Mouse (Mus musculus) left cerebral cortex, postnatal 10 days (tissue): ENCODE results near the gene Akr1c12. TPM values are rescaled to one million over a fixed set of nuclear protein-coding genes. Genes with fewer than 3 reads are reported as not detected.

Source experiments
- DNase-seq, 2 experiments: peaks; one replicate each; pipeline ENCODE4 v3.0.0; 2021 to 2022; ENCODE audit warnings: low spot score in 2 of 2, mixed read lengths in 1 of 2; ENCODE audit errors: extremely low spot score in 1 of 2
- intact Hi-C: fragments of 180-260 bp; cut with DNase I; formaldehyde crosslinking; loops from one replicate; pipeline ENCODE4 v1.15.1; 2025
- total RNA-seq, 2 experiments: library from RNA; stranded (reverse); gene quantifications; 2 replicates each; pipeline ENCODE4 v1.2.3; 2021

Akr1c12 gene
- total RNA-seq, 2 experiments from 2014 or later: not detected

DNA sequence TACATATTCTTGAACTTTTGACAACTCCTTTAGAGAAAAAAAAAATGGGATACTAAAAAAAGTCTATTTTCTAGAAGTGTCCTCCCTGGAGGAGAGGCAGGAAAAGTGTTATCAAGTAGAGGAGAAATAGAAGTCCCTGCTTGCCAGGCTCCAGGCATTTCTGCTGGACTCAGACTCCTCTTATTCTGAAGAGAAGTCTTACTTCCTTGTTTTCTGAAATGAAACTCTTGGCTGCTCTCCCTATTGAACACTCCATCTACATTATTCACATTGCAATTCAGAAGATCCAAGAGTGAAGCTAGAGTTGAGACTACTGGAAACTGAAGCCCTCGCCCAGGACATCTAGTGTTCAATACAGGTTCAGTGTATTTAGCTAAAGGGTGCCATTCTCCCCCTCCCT lies 50.8 kb downstream of the Akr1c12 start, which contains the start of gene Akr1c19:
TSS of gene Akr1c19 (plus strand) at position 260 of the 400 bp plus-strand sequence.
- no peak for DNase-seq
- intact Hi-C loops: no loop called here

Other genes starting within 250 kb of the Akr1c12 start
- 1 to 10 TPM; 1.1 to 1.7 TPM for gene Akr1c14, start 230.4 kb downstream of the Akr1c12 start, total RNA-seq
- gene Akr1c18, start 128.8 kb downstream of the Akr1c12 start, total RNA-seq: under 1 TPM; 0.66 to 0.79 TPM
- gene Akr1c13, start 88.3 kb downstream of the Akr1c12 start, total RNA-seq: not detected
- under 1 TPM; 0.28 to 0.30 TPM for gene Akr1c19, start 50.7 kb downstream of the Akr1c12 start, total RNA-seq
- gene Akr1c6, start 154.9 kb upstream of the Akr1c12 start, total RNA-seq: not detected
- gene Akr1c20, start 243.9 kb upstream of the Akr1c12 start, total RNA-seq: not detected